Mouse (Mus musculus) embryonic facial prominence, embryonic 15.5 days (tissue): ENCODE results near the gene Hepacam. TPM values are rescaled to one million over a fixed set of nuclear protein-coding genes. Genes with fewer than 3 reads are reported as not detected.

Source experiments
- ATAC-seq: fragments of 200-750 bp; cut with Nextera tagmentation; 2 replicates; pipeline ENCODE4 v1.8.0; 2017; ENCODE audit warnings: low read depth, moderate TSS enrichment; ENCODE audit not compliant: insufficient number of reproducible peaks, low FRiP score, low TSS enrichment
- H3K27ac ChIP-seq: fragments of 300-500 bp; sonication (generic); replicated peaks from 2 replicates; pipeline ENCODE4 v1.5.1; 2015; ENCODE audit warnings: mild to moderate bottlenecking, inconsistent platforms
- H3K27me3 ChIP-seq: fragments of 300-500 bp; sonication (generic); 2 replicates; pipeline ENCODE4 v1.6.1; 2015; ENCODE audit warnings: inconsistent platforms
- H3K36me3 ChIP-seq: fragments of 300-500 bp; sonication (generic); 2 replicates; pipeline ENCODE4 v1.6.1; 2015; ENCODE audit warnings: mild to moderate bottlenecking, inconsistent platforms
- H3K4me1 ChIP-seq: fragments of 300-500 bp; sonication (generic); 2 replicates; pipeline ENCODE4 v1.6.1; 2015; ENCODE audit warnings: inconsistent platforms
- H3K4me2 ChIP-seq: fragments of 300-500 bp; sonication (generic); replicated peaks from 2 replicates; pipeline ENCODE4 v1.6.1; 2015; ENCODE audit warnings: mild to moderate bottlenecking, inconsistent platforms
- H3K4me3 ChIP-seq: fragments of 300-500 bp; sonication (generic); replicated peaks from 2 replicates; pipeline ENCODE4 v1.5.1; 2015; ENCODE audit warnings: mild to moderate bottlenecking, inconsistent platforms
- H3K9ac ChIP-seq: fragments of 300-500 bp; sonication (generic); 2 replicates; pipeline ENCODE4 v1.6.1; 2015; ENCODE audit warnings: inconsistent platforms
- H3K9me3 ChIP-seq: fragments of 300-500 bp; sonication (generic); replicated peaks from 2 replicates; pipeline ENCODE4 v1.6.1; 2016; ENCODE audit warnings: inconsistent platforms
- WGBS: fragments of 180-500 bp; shearing (Covaris S2); methylation state at CpG from one replicate; pipeline ENCODE4 v1.1.7; 2015; 5-methylcytosine and 5-hydroxymethylcytosine counted together
- polyA plus RNA-seq: library from polyadenylated mRNA; unstranded; fragments of >200 nt; fragmentation: Nextera tagmentation; extraction: Ambion mirVana; gene quantifications from 2 replicates; pipeline ENCODE4 v1.2.1, GENCODE M21; 2015

Gene Hepacam
- polyA plus RNA-seq, 1 experiment from 2014 or later, result 0.64 TPM

DNA sequence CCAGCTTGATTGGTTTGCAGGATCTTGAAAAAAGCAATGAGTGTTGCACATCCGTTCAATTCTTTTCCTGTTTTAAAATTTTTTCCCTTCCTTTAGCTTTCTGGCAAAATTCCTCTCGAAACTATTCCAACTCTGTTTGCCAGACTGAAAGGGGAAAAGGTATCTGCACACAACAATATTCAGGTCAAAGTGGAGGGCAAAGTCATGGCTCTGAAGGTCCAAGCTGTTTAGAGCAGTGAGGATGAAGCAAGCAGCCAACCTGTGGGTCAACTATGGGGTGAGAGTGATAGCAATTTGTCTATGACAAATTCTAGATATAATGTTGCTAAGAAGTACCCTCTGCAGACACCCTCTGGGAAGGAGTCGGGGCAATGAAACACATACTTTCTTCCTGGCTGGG is 47.5 kb downstream of the Hepacam start:
- no peak overlapping the region for H3K4me2 ChIP-seq
- no peak overlapping the region for H3K27ac ChIP-seq
- no peak overlapping the region for H3K4me3 ChIP-seq
- ATAC-seq, result no peak
- no peaks in the 10 kb centered on the region for H3K9me3 ChIP-seq
- no peaks in the 10 kb centered on the region for H3K4me1 ChIP-seq
- H3K9ac ChIP-seq, result no peak overlapping the region
- 65% methylated on average over 3 of the region's 3 CpGs for WGBS
- H3K27me3 ChIP-seq, result no peaks in the 10 kb centered on the region
- H3K36me3 ChIP-seq, result no peaks in the 10 kb centered on the region

DNA sequence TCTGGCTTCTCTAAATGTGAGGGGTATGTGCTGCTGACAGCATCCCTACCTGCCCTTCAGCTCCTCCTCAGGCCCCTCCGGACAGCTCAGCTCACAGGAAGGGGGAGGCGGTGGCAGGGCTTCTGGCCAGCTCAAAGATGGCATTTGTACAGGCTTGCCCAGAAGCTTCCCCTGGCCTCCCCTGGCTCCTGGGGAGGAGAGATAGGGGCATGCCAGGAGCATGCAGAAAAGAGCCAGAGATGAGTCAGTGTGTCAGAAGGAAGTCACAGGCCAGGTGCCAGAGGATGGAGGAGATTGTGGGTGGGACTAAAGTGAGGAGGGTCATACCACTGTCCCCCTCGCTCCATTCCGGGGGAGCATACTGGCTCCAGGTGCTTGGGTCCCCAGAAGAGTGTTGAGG is 51.6 kb downstream of the Hepacam start:
- no peak for ATAC-seq
- Histone ChIP-seq H3K9ac (no peak overlapping the region), H3K27me3 (peaks cover 7% of the 10 kb centered on the region; the same call in 1 of the 2 replicates), H3K4me2 (no peak overlapping the region), H3K4me1 (peaks cover 9% of the 10 kb centered on the region; the same call in 1 of the 2 replicates), H3K27ac (no peak overlapping the region), H3K4me3 (no peak overlapping the region), H3K36me3 (no peaks in the 10 kb centered on the region), H3K9me3 (no peaks in the 10 kb centered on the region)
- WGBS, result 72% methylated on average over 4 of the region's 4 CpGs

DNA sequence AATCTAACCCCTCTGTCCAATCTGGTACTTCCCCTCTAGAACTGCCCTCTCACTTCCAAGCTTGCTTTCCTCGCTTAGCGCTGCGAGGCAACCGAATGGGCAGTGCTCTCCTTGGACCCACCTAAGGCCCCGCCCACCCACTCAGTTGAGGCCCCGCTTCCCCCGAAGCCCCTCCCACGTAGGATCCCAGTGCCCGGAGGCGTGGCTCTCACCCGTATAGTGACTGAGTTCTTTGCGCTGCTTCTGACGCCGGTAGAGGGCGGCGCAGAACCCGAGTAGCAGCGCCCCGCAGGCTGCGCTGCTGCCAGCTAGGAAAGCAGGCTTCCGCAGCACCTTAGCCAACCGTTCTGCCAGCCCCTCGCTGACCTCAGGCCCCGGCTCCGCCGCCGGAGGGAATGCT is 53.5 kb downstream of the Hepacam start:
- peaks cover 9% of the 10 kb centered on the region; the same call in 1 of the 2 replicates for H3K4me1 ChIP-seq
- H3K27ac ChIP-seq, result no peak overlapping the region
- H3K27me3 ChIP-seq, result peaks cover 7% of the 10 kb centered on the region; the same call in 1 of the 2 replicates
- WGBS, result 2% methylated on average over 27 of the region's 27 CpGs
- H3K9me3 ChIP-seq, result no peaks in the 10 kb centered on the region
- H3K36me3 ChIP-seq, result no peaks in the 10 kb centered on the region
- H3K4me3 ChIP-seq, result peak overlapping the region; percentile 34
- ATAC-seq, result peak; percentile 72
- peak overlapping the region; percentile 57 for H3K4me2 ChIP-seq
- H3K9ac ChIP-seq, result no peak overlapping the region

DNA sequence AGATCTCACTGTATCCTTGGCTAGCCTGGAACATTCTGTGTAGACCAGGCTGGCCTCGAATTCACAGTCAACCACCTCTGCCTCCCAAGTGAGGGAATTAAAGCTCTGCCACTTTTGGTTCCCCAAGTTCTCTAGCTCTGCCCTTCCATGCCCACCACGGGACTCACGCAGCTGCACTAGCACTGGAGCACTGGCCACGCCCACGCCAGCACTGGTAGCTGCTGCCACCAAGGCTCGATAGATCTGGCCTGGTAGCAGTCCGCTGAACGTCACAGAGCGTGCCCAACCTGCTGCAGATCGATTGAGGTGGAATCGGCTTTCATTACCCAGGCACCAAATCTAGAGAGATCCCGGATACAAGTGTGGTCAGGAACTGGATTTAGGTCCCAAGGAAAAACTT is 54.1 kb downstream of the Hepacam start:
- Histone ChIP-seq H3K27ac (no peak overlapping the region), H3K4me1 (peaks cover 9% of the 10 kb centered on the region; the same call in 1 of the 2 replicates), H3K9ac (no peak overlapping the region), H3K36me3 (no peaks in the 10 kb centered on the region), H3K9me3 (no peaks in the 10 kb centered on the region), H3K4me2 (peak overlapping the region; percentile 57), H3K4me3 (peak overlapping the region; percentile 34), H3K27me3 (peaks cover 7% of the 10 kb centered on the region; the same call in 1 of the 2 replicates)
- ATAC-seq, result no peak
- WGBS, result 21% methylated on average over 12 of the region's 12 CpGs

DNA sequence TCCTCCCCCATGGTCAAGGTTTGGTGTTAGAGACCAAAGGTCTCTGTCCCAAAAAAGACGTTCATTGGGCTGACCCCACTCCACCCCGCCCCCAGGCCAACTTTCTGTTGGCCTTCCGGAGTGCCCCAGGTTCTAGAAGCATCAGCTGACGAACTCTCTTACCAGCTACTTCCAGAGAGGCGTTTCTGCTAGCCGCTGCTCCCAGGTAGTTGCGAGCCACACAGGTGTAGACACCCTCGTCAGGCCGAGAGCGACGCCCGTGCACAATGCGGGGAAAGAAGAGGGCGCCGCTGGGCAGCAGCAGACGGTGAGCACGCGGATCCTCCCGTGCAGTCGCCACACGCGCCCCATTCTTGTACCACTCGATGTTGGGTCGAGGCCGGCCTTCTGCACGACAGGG is 62.2 kb downstream of the Hepacam start:
- no peak overlapping the region for H3K4me2 ChIP-seq
- H3K27ac ChIP-seq, result no peak overlapping the region
- H3K4me3 ChIP-seq, result no peak overlapping the region
- H3K9ac ChIP-seq, result no peak overlapping the region
- no peaks in the 10 kb centered on the region for H3K9me3 ChIP-seq
- ATAC-seq, result no peak
- no peaks in the 10 kb centered on the region for H3K36me3 ChIP-seq
- 25% methylated on average over 26 of the region's 26 CpGs for WGBS
- peaks cover 18% of the 10 kb centered on the region for H3K4me1 ChIP-seq
- peaks cover 69% of the 10 kb centered on the region for H3K27me3 ChIP-seq

DNA sequence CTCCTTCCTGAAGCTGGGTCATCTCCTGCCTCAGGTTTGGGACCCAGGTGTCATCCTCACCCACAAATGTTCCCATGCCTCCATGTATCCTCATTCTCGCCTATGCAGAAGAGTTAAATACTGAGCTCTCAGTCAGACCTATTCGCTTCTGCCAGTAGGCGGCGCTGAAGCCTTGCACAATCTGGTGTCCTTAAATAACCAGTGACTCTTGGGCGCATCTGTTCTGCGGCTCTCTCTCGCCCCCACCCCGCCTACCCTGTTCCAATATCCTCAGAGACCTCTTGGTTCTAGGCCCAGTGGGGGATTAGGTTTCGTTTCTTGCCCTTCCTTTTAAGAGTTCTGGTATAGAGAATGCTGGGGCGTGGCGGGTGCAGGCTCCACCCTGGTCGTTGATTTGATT is 63.4 kb downstream of the Hepacam start:
- Histone ChIP-seq H3K36me3 (no peaks in the 10 kb centered on the region), H3K4me2 (peak overlapping the region; percentile 34), H3K4me1 (peaks cover 18% of the 10 kb centered on the region), H3K27me3 (peaks cover 82% of the 10 kb centered on the region), H3K4me3 (peak overlapping the region; percentile 16), H3K9me3 (no peaks in the 10 kb centered on the region), H3K27ac (no peak overlapping the region), H3K9ac (no peak overlapping the region)
- peak; percentile 78 for ATAC-seq
- WGBS, result 1% methylated on average over 12 of the region's 12 CpGs

DNA sequence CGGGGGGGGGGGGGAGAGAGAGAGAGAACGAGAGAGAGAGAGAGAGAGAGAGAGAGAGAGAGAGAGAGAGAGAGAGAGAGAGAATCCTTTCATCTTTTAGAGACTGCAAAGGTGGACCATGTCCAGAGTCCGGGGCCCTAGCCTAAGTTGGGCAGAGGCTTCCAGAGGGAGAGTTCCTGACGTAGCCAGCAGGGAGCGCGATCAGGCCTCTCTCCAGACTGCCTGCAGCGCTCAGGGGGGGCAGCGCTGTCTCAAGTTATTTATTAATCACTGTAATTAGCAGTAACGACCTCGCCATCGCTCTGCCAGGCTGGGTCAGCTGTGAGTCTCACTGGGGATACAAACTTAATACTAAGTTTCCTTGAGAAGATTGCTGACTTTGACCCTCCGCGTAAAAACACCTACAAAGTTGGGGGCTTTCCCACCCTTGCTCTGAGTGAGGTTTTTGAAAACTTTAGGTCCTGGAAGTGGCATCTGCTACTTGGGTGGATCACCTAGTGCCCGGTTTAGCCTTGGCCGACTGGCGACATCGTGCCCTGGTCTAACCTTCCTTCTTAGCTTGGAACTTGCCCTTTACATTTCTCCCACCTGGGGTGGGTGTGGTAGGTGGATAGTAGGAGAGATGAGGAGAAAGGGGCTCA is 65.0 kb downstream of the Hepacam start:
- H3K4me2 ChIP-seq, result peak overlapping the region; percentile 50; the same call in 1 of the 2 replicates
- H3K9me3 ChIP-seq, result no peaks in the 10 kb centered on the region
- no peak for ATAC-seq
- H3K27me3 ChIP-seq, result peaks cover 84% of the 10 kb centered on the region
- H3K36me3 ChIP-seq, result no peaks in the 10 kb centered on the region
- WGBS, result 2% methylated on average over 16 of the region's 17 CpGs
- peaks cover 18% of the 10 kb centered on the region for H3K4me1 ChIP-seq
- H3K4me3 ChIP-seq, result peak overlapping the region; percentile 29
- no peak overlapping the region for H3K27ac ChIP-seq
- H3K9ac ChIP-seq, result no peak overlapping the region

DNA sequence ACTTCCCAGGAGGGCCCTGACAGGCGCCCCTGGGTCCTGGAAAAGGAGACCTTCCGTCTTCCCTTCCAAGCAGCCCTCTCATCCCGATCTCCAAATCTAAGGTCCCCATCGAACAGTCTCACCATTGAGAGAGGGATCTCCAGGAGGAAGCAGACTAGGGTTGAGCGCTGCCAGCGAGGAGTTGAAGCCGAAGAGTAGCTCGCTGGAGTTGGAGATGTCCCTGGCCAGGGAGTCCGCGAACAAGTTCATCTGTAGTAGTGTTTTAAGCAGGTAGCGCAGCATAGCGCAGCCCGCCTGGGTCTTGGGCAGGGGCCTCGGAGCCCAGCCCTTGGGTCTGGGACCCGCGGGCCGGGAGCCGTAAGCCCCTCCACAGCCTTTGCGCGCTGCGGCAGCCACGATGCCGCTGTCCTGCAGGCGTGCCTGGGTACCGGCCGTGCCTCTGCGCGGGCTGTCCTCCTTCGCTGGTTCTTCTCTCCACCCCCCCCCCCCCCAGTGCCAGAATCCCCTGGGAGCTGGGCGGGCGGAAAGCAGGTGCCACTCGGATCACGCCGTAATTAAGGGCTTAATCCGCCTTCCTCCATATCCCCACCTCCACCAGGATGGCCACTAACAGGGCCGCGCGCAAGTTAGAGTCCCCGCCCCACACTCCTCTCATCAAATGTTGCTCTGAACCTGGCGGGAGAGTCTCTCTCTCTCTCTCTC is 65.7 kb downstream of the Hepacam start, which contains the start of gene Robo3:
Gene Robo3, minus strand, starts transcription at position 527 of the 702 bp plus-strand sequence.
- under 1% methylated on average over 39 of the region's 40 CpGs for WGBS
- Histone ChIP-seq H3K9me3 (no peaks in the 10 kb centered on the region), H3K4me2 (peak within 1 kb of the TSS; percentile 50), H3K27me3 (peaks cover 77% of the 10 kb centered on the region), H3K4me1 (peaks cover 18% of the 10 kb centered on the region), H3K36me3 (no peaks in the 10 kb centered on the region), H3K27ac (no peak within 1 kb of the TSS), H3K9ac (no peak within 1 kb of the TSS), H3K4me3 (peak within 1 kb of the TSS; percentile 29)
- ATAC-seq, result no peak

DNA sequence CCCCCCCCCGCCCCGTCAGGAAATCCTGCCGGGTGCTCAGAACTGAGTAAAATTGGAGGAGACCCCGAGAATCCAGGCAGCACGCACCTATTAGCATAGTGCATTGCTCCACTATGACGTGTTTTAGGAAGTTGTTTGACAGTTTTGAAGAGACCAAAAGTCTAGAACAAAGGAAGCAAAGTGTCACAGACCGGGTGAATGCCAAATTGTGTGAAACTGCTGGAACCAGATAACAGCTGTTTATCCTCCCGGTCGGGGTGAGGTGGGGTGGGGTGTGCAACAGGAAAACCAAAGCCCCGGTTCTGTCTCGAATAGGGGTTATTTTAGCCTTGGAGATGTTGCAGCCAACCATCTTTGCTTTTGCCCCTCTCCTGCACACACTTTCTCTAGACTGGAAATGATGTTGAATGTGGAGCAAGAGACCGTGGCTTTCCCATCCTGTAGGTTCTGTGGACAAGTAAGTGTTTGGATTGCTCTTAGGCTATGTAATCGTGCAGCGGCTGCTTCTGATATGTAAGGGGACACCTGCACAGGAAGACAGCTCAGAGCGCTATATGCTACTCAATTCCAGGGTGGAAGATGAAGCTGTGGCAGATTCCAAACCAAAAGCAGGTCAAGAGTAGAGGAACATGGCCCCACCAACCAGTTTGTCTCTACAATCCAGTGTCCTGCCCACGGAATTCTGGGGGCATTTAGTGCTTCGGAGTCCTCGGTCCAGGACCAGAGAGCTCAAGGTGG is 66.8 kb downstream of the Hepacam start:
- Histone ChIP-seq H3K27ac (no peak overlapping the region), H3K4me1 (peaks cover 18% of the 10 kb centered on the region), H3K4me2 (no peak overlapping the region), H3K9ac (no peak overlapping the region), H3K27me3 (peaks cover 72% of the 10 kb centered on the region), H3K36me3 (no peaks in the 10 kb centered on the region), H3K4me3 (no peak overlapping the region; the same call in 1 of the 2 replicates), H3K9me3 (no peaks in the 10 kb centered on the region)
- 1% methylated on average over 18 of the region's 18 CpGs for WGBS
- no peak for ATAC-seq

DNA sequence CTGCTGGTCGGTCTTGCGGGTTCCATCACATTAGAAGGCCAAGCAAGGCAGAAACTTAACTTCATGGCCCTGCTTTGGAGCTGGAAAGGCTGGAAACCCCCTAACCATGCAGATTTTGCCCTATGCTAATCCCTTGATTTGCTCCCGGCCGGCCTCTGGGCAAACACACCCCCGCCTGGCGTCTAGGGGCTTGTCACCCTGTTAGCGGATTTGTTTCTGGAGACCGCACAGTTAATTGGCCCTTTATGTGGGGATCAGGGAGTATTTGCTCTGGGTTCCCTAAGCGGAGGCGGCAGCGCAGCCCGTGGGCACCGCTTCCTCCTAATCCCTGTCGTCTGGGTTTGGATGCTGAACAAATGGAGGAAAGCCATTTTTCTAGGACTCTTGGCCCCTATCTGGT is 67.8 kb downstream of the Hepacam start:
- Histone ChIP-seq H3K36me3 (no peaks in the 10 kb centered on the region), H3K4me1 (peaks cover 18% of the 10 kb centered on the region), H3K27ac (no peak overlapping the region), H3K9me3 (no peaks in the 10 kb centered on the region), H3K4me3 (no peak overlapping the region), H3K4me2 (no peak overlapping the region), H3K27me3 (peaks cover 63% of the 10 kb centered on the region), H3K9ac (no peak overlapping the region)
- no peak for ATAC-seq
- 1% methylated on average over 14 of the region's 14 CpGs for WGBS

DNA sequence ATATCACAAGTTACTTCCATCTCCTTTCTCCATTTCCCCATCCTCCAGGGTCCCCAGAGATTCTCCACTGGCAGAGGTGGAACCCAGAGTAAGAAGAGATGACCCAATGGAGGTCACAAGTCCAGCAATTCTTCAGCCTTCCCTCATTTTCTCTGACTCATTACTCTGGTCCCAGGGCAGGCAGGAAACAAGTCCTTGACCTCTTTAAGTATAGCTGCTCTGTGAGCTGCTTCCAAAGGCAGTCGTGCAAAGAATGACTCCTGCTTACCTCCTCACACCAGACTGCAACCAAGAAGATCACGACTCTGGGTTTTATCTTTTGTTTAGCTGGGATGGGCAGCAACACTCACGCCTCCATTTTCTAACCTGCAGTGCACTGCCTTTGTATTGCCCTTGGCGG is 68.5 kb downstream of the Hepacam start:
- Histone ChIP-seq H3K27ac (no peak overlapping the region), H3K4me1 (peaks cover 17% of the 10 kb centered on the region), H3K4me2 (no peak overlapping the region), H3K4me3 (no peak overlapping the region), H3K9me3 (no peaks in the 10 kb centered on the region), H3K36me3 (no peaks in the 10 kb centered on the region), H3K9ac (no peak overlapping the region), H3K27me3 (peaks cover 57% of the 10 kb centered on the region)
- 11% methylated on average over 4 of the region's 4 CpGs for WGBS
- no peak for ATAC-seq
